Mouse (Mus musculus): ENCODE measurements at regions not wholly inside any gene's neighbourhood (a gene's known extent, or its start where the extent isn't known, plus 50 kb on each side); places are given as distances from the start of the nearest gene placed in this dataset.
A peak's percentile ranks its signal among the peaks of the same experiment; 100 is the strongest.
"Not testable (repeated sequence)": the region's sequence is repeated elsewhere in the genome, so short reads cannot be mapped to it uniquely, and the experiment has no call there.

DNA sequence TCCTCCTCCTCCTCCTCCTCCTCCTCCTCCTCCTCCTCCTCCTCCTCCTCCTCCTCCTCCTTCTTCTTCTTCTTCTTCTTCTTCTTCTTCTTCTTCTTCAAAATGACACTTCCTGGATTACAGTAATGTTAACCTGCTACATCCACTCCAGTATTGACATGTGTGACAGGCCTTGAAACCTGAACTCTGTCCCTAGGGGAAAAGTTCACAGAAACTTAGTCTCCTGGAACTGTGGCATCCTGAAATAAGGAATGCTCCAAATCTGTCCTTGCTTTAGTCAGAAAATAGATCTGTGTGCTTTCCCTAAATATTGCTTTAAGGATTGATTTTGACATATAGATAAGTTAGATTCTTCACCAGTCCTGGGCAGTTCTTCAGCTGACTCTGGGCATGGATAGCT is 464.8 kb downstream of the Adam6a start:
- DNase-seq (ENCODE audit: low read depth, low spot score), result not testable (repeated sequence)

DNA sequence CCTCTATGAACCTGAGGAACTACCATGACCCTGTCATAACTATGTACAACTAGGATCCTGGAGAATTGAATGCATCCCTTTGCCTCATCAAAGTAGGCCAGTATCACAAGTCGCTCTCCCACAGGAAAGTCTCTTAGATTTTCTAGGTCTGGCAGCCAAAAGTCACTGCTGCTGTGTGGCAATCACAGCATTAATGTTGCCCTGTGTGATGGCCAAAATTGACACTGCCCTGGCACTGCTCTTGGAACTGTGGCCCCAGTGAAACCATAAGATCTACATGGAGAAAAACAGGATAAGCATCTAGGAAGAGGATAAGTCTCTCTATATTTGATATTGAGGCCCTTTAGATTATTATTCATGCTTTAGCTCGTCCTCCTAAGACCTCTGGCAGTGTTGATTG is 465.7 kb downstream of the Adam6a start:
- no peak for DNase-seq (ENCODE audit: low read depth, low spot score)

DNA sequence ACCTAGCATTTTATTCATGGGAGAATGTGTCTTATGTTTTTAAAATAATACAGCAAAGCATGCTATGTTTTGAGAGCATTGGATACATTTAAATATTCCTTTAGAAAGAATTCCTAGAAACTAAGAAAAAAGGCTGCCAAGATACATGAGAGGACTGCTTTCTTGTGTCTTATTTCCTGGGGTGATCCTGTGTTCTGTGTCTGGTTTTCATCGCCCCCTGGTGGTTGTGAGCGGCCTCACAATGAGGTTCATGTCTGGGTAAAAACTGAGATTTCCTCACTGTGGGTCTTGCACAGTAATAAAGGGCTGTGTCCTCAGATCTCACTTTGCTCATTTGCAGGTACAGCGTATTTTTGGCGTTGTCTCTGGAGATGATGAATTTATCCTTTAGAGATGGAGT is 469.2 kb downstream of the Adam6a start:
- peak; percentile 18 for DNase-seq (ENCODE audit: low read depth, low spot score)

DNA sequence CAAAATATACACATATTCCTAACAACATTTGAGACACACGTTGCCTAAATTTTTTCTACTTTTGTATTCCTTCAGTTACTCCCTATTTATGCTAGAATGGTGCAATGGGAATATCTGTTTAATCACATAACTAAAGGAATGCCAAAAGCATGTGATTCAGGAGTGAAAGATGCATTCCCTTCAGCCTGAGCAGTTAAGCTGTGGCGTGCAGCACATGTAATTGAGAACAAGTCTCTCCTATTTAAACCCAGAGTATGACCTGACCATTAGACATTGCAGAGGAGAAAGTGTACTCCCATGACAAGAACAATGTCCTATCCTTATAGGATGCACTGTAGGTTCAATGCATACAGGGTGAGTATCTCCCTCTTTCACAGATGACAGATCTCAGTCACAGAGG is 493.3 kb downstream of the Adam6a start:
- not testable (repeated sequence) for DNase-seq (ENCODE audit: low read depth, low spot score)

DNA sequence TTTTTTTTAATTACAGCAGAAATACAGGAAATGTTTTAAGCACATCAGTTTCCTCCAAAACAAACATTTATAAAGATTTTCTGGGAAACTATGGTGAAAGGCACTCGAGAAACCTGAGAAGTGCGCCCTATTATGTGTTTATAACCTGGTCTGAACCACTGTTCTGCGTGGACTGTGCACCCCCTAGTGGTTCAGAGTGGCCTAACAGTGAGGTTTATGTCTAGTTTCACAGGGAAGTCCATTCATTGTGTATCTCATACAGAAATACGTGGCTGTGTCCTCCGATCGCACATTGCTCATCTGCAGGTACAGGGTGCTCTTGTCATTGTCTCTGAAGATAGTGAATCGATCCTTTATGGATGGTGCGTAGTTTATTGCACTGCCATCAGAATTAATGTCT is 504.3 kb downstream of the Adam6a start:
- peak; percentile 4 for DNase-seq (ENCODE audit: low read depth, low spot score)

DNA sequence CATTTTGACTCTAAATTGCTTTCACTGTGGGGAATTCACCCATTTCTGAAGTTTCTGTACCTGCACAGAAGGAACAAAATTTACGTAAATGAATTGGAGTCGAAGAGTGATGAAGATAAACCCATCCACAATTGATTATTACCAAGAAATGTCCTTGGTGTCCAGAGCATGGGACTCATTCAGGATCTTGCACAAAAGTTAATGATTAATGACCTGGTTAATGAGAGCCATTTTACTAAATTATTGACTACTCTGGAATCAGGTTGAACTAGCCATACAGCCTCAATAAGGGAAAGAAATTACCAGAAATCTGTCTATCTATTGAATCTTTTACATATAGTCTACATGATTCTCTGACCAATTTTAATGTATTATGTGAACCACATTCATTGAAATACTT is 509.6 kb downstream of the Adam6a start:
- DNase-seq (ENCODE audit: low read depth, low spot score), result no peak

GRCm38 (mm10) chr12:114059615-114060014 is 515.9 kb downstream of the Adam6a start:
- no peak for DNase-seq (ENCODE audit: low read depth, low spot score)

- DNase-seq (ENCODE audit: low read depth, low spot score), result no peak
These were observed 523.5 kb downstream of the Adam6a start for GRCm38 (mm10) chr12:114067166-114067565.

GRCm38 (mm10) chr12:114108731-114109130 is 565.0 kb downstream of the Adam6a start:
- not testable (repeated sequence) for DNase-seq (ENCODE audit: low read depth, low spot score)

DNA sequence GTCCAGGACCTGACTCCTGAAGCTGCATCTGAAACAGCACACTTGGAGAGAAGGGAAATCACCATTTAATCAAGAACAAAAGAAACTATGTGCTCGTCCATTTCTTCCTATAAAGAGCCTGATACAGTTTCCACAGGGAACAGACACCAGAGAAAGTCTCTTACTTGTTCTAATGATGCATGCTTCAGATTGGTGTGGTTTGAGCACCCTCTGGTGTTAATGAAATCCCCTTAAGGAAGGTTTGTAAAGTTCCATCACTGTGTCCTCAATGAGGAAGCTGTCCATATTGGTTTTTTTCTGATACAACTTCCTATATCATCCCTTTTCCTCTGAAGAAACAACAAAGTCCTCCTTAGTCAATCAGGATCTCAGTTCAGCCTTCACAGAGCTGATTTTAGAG is 591.2 kb downstream of the Adam6a start:
- no peak for DNase-seq (ENCODE audit: low read depth, low spot score)

DNA sequence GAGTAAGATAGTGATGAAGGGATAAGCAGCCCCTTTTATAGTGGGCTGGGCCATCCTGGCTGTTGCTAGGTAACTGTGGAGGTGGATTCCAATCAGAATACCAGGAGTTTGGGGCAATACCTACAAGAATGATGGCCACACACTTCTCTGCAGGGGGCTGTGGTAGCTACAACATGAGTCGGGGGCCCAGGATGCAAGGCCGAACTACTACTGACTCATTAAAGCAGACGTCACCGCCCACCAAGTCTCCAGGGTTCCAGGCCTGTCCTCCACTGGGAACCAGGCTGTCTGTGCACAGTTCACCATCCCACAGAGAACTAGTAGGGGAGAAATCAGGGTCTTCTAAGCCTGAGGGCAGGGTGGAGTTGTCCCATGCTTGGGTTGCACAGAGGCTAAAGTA is 605.1 kb downstream of the Adam6a start:
- DNase-seq (ENCODE audit: low read depth, low spot score), result no peak

DNA sequence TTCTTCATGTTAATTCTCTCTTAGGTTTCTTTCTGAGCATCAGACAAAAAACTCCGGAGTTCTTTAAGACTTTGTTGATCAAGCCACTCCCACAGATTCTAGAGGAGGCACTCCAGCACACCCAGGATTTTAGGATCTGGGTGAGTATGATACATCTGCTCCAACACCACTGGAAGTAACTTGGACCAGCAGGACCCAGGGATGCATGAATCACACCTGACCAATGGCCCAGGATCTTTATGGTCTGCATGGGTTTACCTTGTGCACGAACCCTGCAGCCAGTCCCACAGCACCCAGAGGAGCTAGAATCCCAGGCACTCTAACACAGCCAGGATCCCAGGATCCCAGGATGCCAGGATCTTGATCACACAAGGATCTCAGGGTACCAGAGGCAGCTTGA is 628.6 kb downstream of the Adam6a start:
- DNase-seq (ENCODE audit: low read depth, low spot score), result no peak

DNA sequence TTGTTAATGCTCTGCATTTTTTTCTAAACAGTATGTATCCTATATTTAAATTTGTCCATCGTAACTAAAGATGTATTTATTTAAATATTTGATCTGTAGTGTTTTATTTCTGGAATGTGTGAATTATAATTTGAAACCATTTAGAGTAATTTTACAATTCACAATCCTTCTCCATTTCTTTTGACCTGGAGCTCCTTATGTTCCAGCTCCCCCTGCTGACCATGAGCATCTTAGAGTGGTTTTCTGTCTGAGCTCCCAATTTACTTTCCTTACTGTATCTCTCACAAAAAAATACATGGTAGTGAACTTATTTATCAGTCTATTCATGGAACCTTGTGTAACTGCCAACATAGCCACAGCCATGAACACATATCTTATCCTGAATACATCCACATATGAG is 655.8 kb downstream of the Adam6a start:
- DNase-seq (ENCODE audit: low read depth, low spot score), result no peak

DNA sequence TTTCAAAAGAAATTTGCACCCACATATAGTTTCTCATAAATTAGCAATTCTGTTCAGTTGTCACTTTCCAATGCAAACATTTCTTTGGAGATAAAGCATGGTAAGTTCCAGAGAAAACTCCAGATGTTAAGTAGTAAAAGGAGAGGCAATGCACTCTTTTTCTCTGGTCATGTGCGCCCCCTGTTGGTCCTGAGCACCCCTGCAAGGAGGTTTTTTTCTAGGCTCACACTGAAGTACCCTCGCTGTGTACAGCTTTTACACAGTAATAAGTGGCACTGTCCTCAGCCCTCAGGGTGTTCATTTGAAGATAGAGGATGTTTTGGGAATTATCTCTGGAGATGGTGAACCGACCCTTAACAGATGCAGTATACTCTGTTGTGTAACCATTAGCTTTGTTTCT is 678.8 kb downstream of the Adam6a start:
- no peak for DNase-seq (ENCODE audit: low read depth, low spot score)

Data from mesoderm, embryonic 11.5 days (tissue).